In the genomic region with DNA sequence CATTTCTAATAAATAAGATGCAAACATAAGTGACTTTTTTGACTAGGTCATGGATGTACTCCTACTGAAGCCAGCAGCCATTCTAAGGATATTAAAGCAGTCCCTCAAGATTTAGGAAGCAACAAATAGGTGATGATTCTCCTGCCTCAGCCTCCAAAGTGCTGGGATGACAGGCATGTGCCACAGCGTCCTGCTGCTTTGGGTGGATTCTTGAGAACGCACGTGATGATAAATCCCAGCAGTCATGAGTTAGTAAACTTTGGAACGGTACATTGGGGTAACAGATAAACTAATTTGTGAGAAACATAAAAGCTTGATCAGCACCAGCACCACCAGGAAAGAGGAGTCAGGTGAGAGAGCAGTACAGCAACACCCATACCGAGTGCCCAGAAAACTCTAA, we compare ENCODE assay signal across 19 mouse cellular contexts.
"Had no signal": no experiment of that assay in that cellular context is flagged by ENCODE, and none has a peak within 500 bp of the region (broad histone marks: within the 10 kb centered on the region; RNA-seq: fewer than 3 reads in every experiment).

No protein-coding gene starts in this region.

- H3K9me3 ChIP-seq: heart, embryonic 10.5 days; heart, embryonic 13.5 days; heart, embryonic 15.5 days; hindbrain, embryonic 13.5 days; hindbrain, embryonic 15.5 days; limb, embryonic 13.5 days; limb, embryonic 15.5 days; liver, embryonic 12.5 days had no signal

- H3K9ac ChIP-seq: heart, embryonic 13.5 days; heart, embryonic 15.5 days; hindbrain, embryonic 13.5 days; hindbrain, embryonic 15.5 days; limb, embryonic 13.5 days; limb, embryonic 15.5 days; liver, embryonic 12.5 days; liver, embryonic 14.5 days had no signal

- H3K4me3 ChIP-seq: heart, embryonic 10.5 days; heart, embryonic 13.5 days; heart, embryonic 15.5 days; hindbrain, embryonic 13.5 days; hindbrain, embryonic 15.5 days; limb, embryonic 13.5 days; limb, embryonic 15.5 days; liver, embryonic 12.5 days had no signal

- DNase-seq: gastrocnemius, postnatal 14 days; gastrocnemius, postnatal 36 days; heart, adult 18-20 months; heart, postnatal 14 days; layer of hippocampus, adult 9-11 months; layer of hippocampus, postnatal 36 days; left cerebral cortex, postnatal 4 days had no signal

- H3K27ac ChIP-seq: heart, embryonic 13.5 days; heart, embryonic 15.5 days; hindbrain, embryonic 13.5 days; hindbrain, embryonic 15.5 days; hindbrain, postnatal 0 days; kidney, postnatal 0 days; limb, embryonic 13.5 days; limb, embryonic 15.5 days; liver, embryonic 12.5 days; liver, embryonic 14.5 days had no signal

- H3K4me2 ChIP-seq: heart, embryonic 13.5 days; heart, embryonic 15.5 days; hindbrain, embryonic 13.5 days; hindbrain, embryonic 15.5 days; limb, embryonic 13.5 days; limb, embryonic 15.5 days; liver, embryonic 12.5 days had no signal

- H3K4me1 ChIP-seq: liver, embryonic 12.5 days had no signal

- ATAC-seq: hindbrain, postnatal 0 days; intestine, embryonic 16.5 days; liver, embryonic 12.5 days had no signal

- H3K27me3 ChIP-seq: heart, embryonic 13.5 days; heart, embryonic 15.5 days; hindbrain, embryonic 13.5 days; hindbrain, embryonic 15.5 days; limb, embryonic 13.5 days; limb, embryonic 15.5 days; liver, embryonic 12.5 days had no signal
